Mouse (Mus musculus) midbrain, embryonic 11.5 days (tissue): ENCODE results near the gene Mmp1b. TPM values are rescaled to one million over a fixed set of nuclear protein-coding genes. Genes with fewer than 3 reads are reported as not detected.
"Not testable (repeated sequence)": the region's sequence is repeated elsewhere in the genome, so short reads cannot be mapped to it uniquely, and the experiment has no call there.

Experiments used
- ATAC-seq: fragments of 200-750 bp; cut with Nextera tagmentation; 2 replicates; pipeline ENCODE4 v1.8.0; 2017; ENCODE audit warnings: moderate TSS enrichment, moderate library complexity; ENCODE audit not compliant: low FRiP score
- DNase-seq: peaks from one replicate; pipeline ENCODE4 v3.0.0; 2015; ENCODE audit warnings: low spot score; ENCODE audit errors: missing footprints
- H3K27ac ChIP-seq: fragments of 300-500 bp; sonication (generic); 2 replicates; pipeline ENCODE4 v1.5.1; 2014; ENCODE audit warnings: low read depth, low read length
- H3K27me3 ChIP-seq: fragments of 300-500 bp; sonication (generic); 2 replicates; pipeline ENCODE4 v1.6.1; 2014; ENCODE audit warnings: mild to moderate bottlenecking, low read length, moderate library complexity, mixed read lengths; ENCODE audit not compliant: control insufficient read depth, insufficient read depth
- H3K36me3 ChIP-seq: fragments of 300-500 bp; sonication (generic); 2 replicates; pipeline ENCODE4 v1.6.1; 2014; ENCODE audit warnings: mild to moderate bottlenecking, low read length, moderate library complexity, mixed read lengths; ENCODE audit not compliant: control insufficient read depth, insufficient read depth
- H3K4me1 ChIP-seq: fragments of 300-500 bp; sonication (generic); 2 replicates; pipeline ENCODE4 v1.6.1; 2014; ENCODE audit warnings: low read length; ENCODE audit not compliant: control insufficient read depth, insufficient read depth
- H3K4me2 ChIP-seq: fragments of 300-500 bp; sonication (generic); 2 replicates; pipeline ENCODE4 v1.6.1; 2014; ENCODE audit warnings: mild to moderate bottlenecking, moderate library complexity
- H3K4me3 ChIP-seq: fragments of 300-500 bp; sonication (generic); 2 replicates; pipeline ENCODE4 v1.5.1; 2014; ENCODE audit warnings: low read depth, low read length
- H3K9ac ChIP-seq: fragments of 300-500 bp; sonication (generic); 2 replicates; pipeline ENCODE4 v1.6.1; 2014; ENCODE audit warnings: low read length
- H3K9me3 ChIP-seq: fragments of 300-500 bp; sonication (generic); 2 replicates; pipeline ENCODE4 v1.6.1; 2016; ENCODE audit warnings: low read length; ENCODE audit not compliant: control insufficient read depth
- WGBS: fragments of 180-500 bp; shearing (Covaris S2); extraction: QIAGEN DNeasy Blood & Tissue Kit; methylation state at CpG from one replicate; pipeline ENCODE4 v1.1.7; 2014; 5-methylcytosine and 5-hydroxymethylcytosine counted together
- polyA plus RNA-seq: library from polyadenylated mRNA; unstranded; fragments of >200 nt; fragmentation: Nextera tagmentation; extraction: Ambion mirVana; gene quantifications from 2 replicates; pipeline ENCODE4 v1.2.1, GENCODE M21; 2014

Gene Mmp1b
- not detected in 2 replicates for polyA plus RNA-seq

GRCm38 (mm10) chr9:7387947-7388346 is at the start of gene Mmp1b:
Gene Mmp1b, minus strand, starts transcription at chr9:7388047.
- no peak within 1 kb of the TSS for H3K4me2 ChIP-seq
- ATAC-seq (no peak), DNase-seq (no peak)
- no peaks in the 10 kb centered on the region for H3K36me3 ChIP-seq
- no peaks in the 10 kb centered on the region for H3K9me3 ChIP-seq
- H3K4me3 ChIP-seq: no peak within 1 kb of the TSS
- no peak within 1 kb of the TSS for H3K9ac ChIP-seq
- H3K4me1 ChIP-seq: no peaks in the 10 kb centered on the region
- no peaks in the 10 kb centered on the region for H3K27me3 ChIP-seq
- H3K27ac ChIP-seq: no peak within 1 kb of the TSS

DNA sequence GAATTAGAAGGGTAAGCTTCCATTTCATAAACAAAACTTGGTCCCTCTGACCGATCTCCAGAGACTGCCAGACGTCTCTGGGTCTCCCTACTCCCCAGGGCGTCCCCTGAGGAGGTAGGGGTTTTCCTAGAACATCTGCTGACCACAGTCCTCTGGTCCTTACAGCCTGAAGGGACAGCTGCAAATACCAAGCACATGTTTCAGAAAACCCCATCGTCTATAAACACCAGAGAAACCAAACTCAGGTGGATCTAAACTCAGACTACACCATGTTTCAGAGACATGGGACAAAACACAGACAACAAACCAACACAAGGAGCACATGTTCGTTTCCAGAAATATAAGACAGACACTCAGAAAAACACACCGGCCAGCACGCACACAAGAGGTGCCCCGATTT is 8.7 kb upstream of the Mmp1b start:
- H3K4me2 ChIP-seq, H3K27ac ChIP-seq, H3K4me1 ChIP-seq, H3K9ac ChIP-seq, H3K4me3 ChIP-seq, H3K36me3 ChIP-seq, ATAC-seq, H3K9me3 ChIP-seq, H3K27me3 ChIP-seq, DNase-seq: not testable (repeated sequence)
- WGBS: 80% methylated on average over 8 of the region's 8 CpGs

- H3K27ac ChIP-seq: no peak overlapping the region
- DNase-seq (no peak), ATAC-seq (no peak)
- no peaks in the 10 kb centered on the region for H3K27me3 ChIP-seq
- no peak overlapping the region for H3K4me2 ChIP-seq
- H3K36me3 ChIP-seq: no peaks in the 10 kb centered on the region
- no peak overlapping the region for H3K9ac ChIP-seq
- no peaks in the 10 kb centered on the region for H3K9me3 ChIP-seq
- 86% methylated on average over 3 of the region's 3 CpGs for WGBS
- no peak overlapping the region for H3K4me3 ChIP-seq
- no peaks in the 10 kb centered on the region for H3K4me1 ChIP-seq
These were observed 33.3 kb downstream of the Mmp1b start for GRCm38 (mm10) chr9:7354535-7354934.

DNA sequence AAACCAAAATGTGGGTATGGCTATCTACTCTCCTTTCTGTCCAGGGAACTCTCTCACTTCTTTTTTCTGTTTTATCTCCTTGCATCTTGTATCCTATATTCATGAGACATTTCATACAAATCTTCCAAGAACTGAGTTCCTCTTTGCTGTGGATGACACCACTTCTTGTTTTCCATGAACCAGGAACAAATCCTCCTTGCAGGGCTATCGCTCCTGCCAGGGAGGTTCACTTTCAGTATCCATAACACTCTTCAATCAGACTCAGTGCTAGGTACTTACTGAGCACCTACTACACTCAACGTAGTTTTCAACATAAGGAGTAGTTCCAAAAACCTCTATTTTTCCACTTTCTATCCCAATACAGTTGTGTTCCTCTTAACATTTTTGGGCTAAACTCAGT is 42.3 kb downstream of the Mmp1b start:
- Histone ChIP-seq H3K27me3 (no peaks in the 10 kb centered on the region), H3K9me3 (no peaks in the 10 kb centered on the region), H3K27ac (no peak overlapping the region), H3K9ac (no peak overlapping the region), H3K4me3 (no peak overlapping the region), H3K4me1 (no peaks in the 10 kb centered on the region), H3K36me3 (no peaks in the 10 kb centered on the region), H3K4me2 (no peak overlapping the region)
- 88% methylated on average over 2 of the region's 2 CpGs for WGBS
- DNase-seq (no peak), ATAC-seq (no peak)

DNA sequence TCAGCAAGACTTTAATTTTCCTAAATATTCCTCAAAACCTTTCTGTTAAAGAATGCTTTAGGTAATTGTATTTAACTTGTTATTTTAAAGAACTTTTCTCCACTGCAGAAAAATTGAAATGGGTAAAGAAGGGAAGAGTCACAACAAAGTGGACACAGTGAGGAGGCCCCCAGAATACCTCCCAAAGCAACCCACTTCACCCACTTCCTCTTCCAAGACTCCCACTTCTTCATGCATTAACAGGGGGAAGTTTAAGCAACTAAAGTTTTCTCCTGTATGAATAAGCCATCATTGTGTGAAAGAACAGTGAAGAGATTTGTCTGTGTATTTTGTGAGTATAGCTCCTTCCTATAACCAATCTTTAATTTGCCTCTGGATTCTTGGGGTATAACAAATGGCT is 43.7 kb downstream of the Mmp1b start, which contains the start of gene Mmp12:
TSS of gene Mmp12 (plus strand) at position 275 of the 400 bp plus-strand sequence.
- ATAC-seq: no peak
- DNase-seq: peak; percentile 28
- Histone ChIP-seq H3K9ac (no peak within 1 kb of the TSS), H3K36me3 (no peaks in the 10 kb centered on the region), H3K9me3 (no peaks in the 10 kb centered on the region), H3K4me1 (no peaks in the 10 kb centered on the region), H3K4me2 (no peak within 1 kb of the TSS), H3K4me3 (no peak within 1 kb of the TSS), H3K27ac (no peak within 1 kb of the TSS), H3K27me3 (no peaks in the 10 kb centered on the region)

GRCm38 (mm10) chr9:7336740-7337483 is 50.9 kb downstream of the Mmp1b start:
- no peaks in the 10 kb centered on the region for H3K36me3 ChIP-seq
- H3K4me3 ChIP-seq: no peak overlapping the region
- no peak overlapping the region for H3K4me2 ChIP-seq
- H3K9ac ChIP-seq: no peak overlapping the region
- no peaks in the 10 kb centered on the region for H3K9me3 ChIP-seq
- DNase-seq (peak; percentile 69), ATAC-seq (no peak)
- H3K27me3 ChIP-seq: no peaks in the 10 kb centered on the region
- no peak overlapping the region for H3K27ac ChIP-seq
- no peaks in the 10 kb centered on the region for H3K4me1 ChIP-seq

- ATAC-seq: no peak
- no peaks in the 10 kb centered on the region for H3K9me3 ChIP-seq
- H3K4me1 ChIP-seq: no peaks in the 10 kb centered on the region
- H3K4me3 ChIP-seq: no peak overlapping the region
- H3K9ac ChIP-seq: no peak overlapping the region
- no peak overlapping the region for H3K27ac ChIP-seq
- WGBS: 88% methylated on average over 5 of the region's 6 CpGs
- no peak overlapping the region for H3K4me2 ChIP-seq
- peak; percentile 23 for DNase-seq
- no peaks in the 10 kb centered on the region for H3K27me3 ChIP-seq
- no peaks in the 10 kb centered on the region for H3K36me3 ChIP-seq
These were observed 51.8 kb downstream of the Mmp1b start for GRCm38 (mm10) chr9:7335766-7336680.

GRCm38 (mm10) chr9:7331847-7332246 is 56.0 kb downstream of the Mmp1b start:
- H3K4me1 ChIP-seq: no peaks in the 10 kb centered on the region
- no peaks in the 10 kb centered on the region for H3K9me3 ChIP-seq
- H3K27me3 ChIP-seq: no peaks in the 10 kb centered on the region
- no peak overlapping the region for H3K27ac ChIP-seq
- DNase-seq: no peak
- H3K4me2 ChIP-seq: no peak overlapping the region
- no peaks in the 10 kb centered on the region for H3K36me3 ChIP-seq
- no peak overlapping the region for H3K9ac ChIP-seq
- ATAC-seq: no peak
- H3K4me3 ChIP-seq: no peak overlapping the region
